Mouse (Mus musculus) lung, adult 2 months (tissue): ENCODE results near the gene B3galt1. TPM values are rescaled to one million over a fixed set of nuclear protein-coding genes. Genes with fewer than 3 reads are reported as not detected.

Source experiments
- DNase-seq: peaks from one replicate; pipeline ENCODE4 v3.0.0; 2022
- H3K4me1 ChIP-seq: fragments of 200-500 bp; 2 replicates; pipeline ENCODE4 v1.6.1; 2011; ENCODE audit warnings: low read length; ENCODE audit not compliant: control insufficient read depth, insufficient read depth
- H3K4me3 ChIP-seq: fragments of 200-500 bp; replicated peaks from 2 replicates; pipeline ENCODE3; 2011; ENCODE audit warnings: low read depth, mild to moderate bottlenecking, control low read depth, low read length; ENCODE audit errors: extremely low read depth
- CTCF ChIP-seq: fragments of 200-500 bp; IDR thresholded peaks from 2 replicates; pipeline ENCODE4 v1.5.1; 2011; ENCODE audit warnings: mild to moderate bottlenecking, low read length, control low read depth; ENCODE audit not compliant: insufficient read depth
- POLR2A ChIP-seq: fragments of 200-500 bp; IDR thresholded peaks from 2 replicates; pipeline ENCODE4 v1.6.1; 2011; ENCODE audit warnings: low read depth, mild to moderate bottlenecking, control low read depth, low read length, borderline replicate concordance; ENCODE audit errors: extremely low read depth
- WGBS: fragments of 180-500 bp; shearing (Covaris S2); methylation state at CpG from one replicate; pipeline ENCODE4 v1.1.7; 2018; 5-methylcytosine and 5-hydroxymethylcytosine counted together
- polyA plus RNA-seq: library from polyadenylated mRNA; depleted of rRNA; stranded (reverse); fragments of >200 nt; gene quantifications from 2 replicates; pipeline ENCODE4 v1.2.3, GENCODE M21; 2012

The B3galt1 gene
- polyA plus RNA-seq, 1 experiment = 0.36 TPM

GRCm38 (mm10) chr2:67897956-67898689, 332.5 kb downstream of the B3galt1 start:
- Histone ChIP-seq H3K4me3 (no peak overlapping the region), H3K4me1 (no peaks in the 10 kb centered on the region)
- WGBS = 50% methylated on average over 2 of the region's 2 CpGs
- TF ChIP-seq POLR2A (no peak), CTCF (no peak)
- DNase-seq = no peak

- 87% methylated on average over 6 of the region's 6 CpGs for WGBS
- no peak for DNase-seq
- no peak for TF ChIP-seq CTCF
- H3K4me1 ChIP-seq = no peaks in the 10 kb centered on the region
- H3K4me3 ChIP-seq = no peak overlapping the region
These were observed 335.9 kb downstream of the B3galt1 start for GRCm38 (mm10) chr2:67901574-67901973.

GRCm38 (mm10) chr2:67902651-67903292, 337.1 kb downstream of the B3galt1 start:
- H3K4me1 ChIP-seq = no peaks in the 10 kb centered on the region
- no peak for DNase-seq
- 80% methylated on average over 8 of the region's 8 CpGs for WGBS
- no peak for TF ChIP-seq POLR2A
- no peak for TF ChIP-seq CTCF
- H3K4me3 ChIP-seq = no peak overlapping the region

- DNase-seq = no peak
- 77% methylated on average over 1 of the region's 1 CpGs for WGBS
- TF ChIP-seq CTCF (no peak), POLR2A (no peak)
- Histone ChIP-seq H3K4me3 (no peak overlapping the region), H3K4me1 (no peaks in the 10 kb centered on the region)
These were observed 338.1 kb downstream of the B3galt1 start for GRCm38 (mm10) chr2:67903769-67904168.

DNA sequence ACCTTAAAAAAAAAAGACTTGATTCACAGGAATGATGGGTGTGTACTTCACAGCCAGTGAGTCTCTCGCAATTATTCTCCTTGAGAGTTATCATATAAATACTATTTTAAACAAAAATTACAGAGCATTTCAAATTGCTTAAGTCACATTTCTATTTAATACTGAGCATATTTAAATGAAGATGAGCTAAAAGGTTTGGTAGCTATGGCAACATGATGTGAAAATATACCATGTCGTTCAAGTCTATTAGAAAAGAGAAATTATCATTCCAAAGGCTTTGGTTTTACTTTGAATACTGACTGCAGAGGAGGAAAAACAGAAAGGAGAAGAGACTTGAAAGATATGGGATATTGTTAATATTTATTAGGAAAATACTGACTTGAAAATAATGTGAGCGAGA, 366.3 kb downstream of the B3galt1 start:
- Histone ChIP-seq H3K4me3 (no peak overlapping the region), H3K4me1 (no peaks in the 10 kb centered on the region)
- DNase-seq = no peak
- 75% methylated on average over 3 of the region's 3 CpGs for WGBS
- TF ChIP-seq CTCF = no peak
- no peak for TF ChIP-seq POLR2A

GRCm38 (mm10) chr2:67948408-67948807, 382.7 kb downstream of the B3galt1 start:
- no peak for DNase-seq
- H3K4me1 ChIP-seq = no peaks in the 10 kb centered on the region
- no peak overlapping the region for H3K4me3 ChIP-seq
- TF ChIP-seq POLR2A (no peak), CTCF (no peak)
- WGBS = 62% methylated on average over 3 of the region's 3 CpGs

DNA sequence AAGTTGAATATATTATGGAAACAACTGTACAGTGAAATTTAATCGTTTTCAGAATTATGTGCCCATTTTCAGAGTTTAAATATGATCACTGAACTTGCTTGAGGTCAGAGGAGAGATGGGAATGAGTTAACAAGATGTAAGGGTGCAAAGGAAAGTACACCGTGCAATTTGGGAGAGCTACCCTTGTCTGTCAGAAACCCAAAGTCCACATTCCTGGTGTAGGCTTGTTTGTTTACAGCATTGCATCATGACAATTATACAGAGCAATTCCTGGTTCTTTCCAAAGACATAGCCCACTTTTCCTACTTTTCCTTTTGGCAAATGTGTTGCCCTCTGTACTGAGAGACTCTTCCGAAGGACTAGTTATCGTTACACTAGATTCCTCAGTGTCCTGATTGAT, 390.5 kb downstream of the B3galt1 start:
- TF ChIP-seq CTCF = no peak
- no peak for TF ChIP-seq POLR2A
- DNase-seq = no peak
- Histone ChIP-seq H3K4me1 (no peaks in the 10 kb centered on the region), H3K4me3 (no peak overlapping the region)
- 84% methylated on average over 4 of the region's 4 CpGs for WGBS

- no peak for TF ChIP-seq POLR2A
- DNase-seq = no peak
- H3K4me1 ChIP-seq = no peaks in the 10 kb centered on the region
- H3K4me3 ChIP-seq = no peak overlapping the region
- 59% methylated on average over 2 of the region's 2 CpGs for WGBS
These were observed 391.9 kb downstream of the B3galt1 start for GRCm38 (mm10) chr2:67957561-67957960.

GRCm38 (mm10) chr2:67960711-67961110, 395.0 kb downstream of the B3galt1 start:
- TF ChIP-seq POLR2A (no peak), CTCF (no peak)
- no peak for DNase-seq
- no peaks in the 10 kb centered on the region for H3K4me1 ChIP-seq
- no peak overlapping the region for H3K4me3 ChIP-seq
- 43% methylated on average over 2 of the region's 2 CpGs for WGBS

DNA sequence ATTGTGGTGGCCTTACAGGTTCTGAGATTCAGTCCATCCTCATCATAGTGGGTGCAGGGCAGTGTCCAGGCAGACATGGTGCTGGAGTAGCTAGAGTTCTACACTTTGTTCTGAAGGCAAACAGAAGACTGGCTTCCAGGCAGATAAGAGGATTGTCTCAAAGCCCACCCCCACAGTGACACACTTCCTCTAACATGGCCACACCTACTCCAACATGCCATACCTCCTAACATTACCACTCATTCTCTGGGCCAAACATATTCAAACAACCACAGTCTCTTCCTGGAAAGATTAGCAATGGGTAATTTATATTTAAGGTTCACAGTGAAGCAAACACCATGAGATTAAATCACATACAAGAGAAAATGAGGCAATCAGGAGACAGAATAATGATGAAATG, 403.1 kb downstream of the B3galt1 start:
- TF ChIP-seq CTCF (no peak), POLR2A (no peak)
- no peak for DNase-seq
- no peak overlapping the region for H3K4me3 ChIP-seq

GRCm38 (mm10) chr2:67971091-67971490, 405.4 kb downstream of the B3galt1 start:
- no peak for DNase-seq
- TF ChIP-seq POLR2A (no peak), CTCF (no peak)
- 78% methylated on average over 7 of the region's 7 CpGs for WGBS
- Histone ChIP-seq H3K4me3 (no peak overlapping the region), H3K4me1 (no peaks in the 10 kb centered on the region)

More for the DNA sequence above, 403.1 kb downstream of the B3galt1 start:
- H3K4me1 ChIP-seq = no peaks in the 10 kb centered on the region
